Mouse (Mus musculus) neural tube, embryonic 12.5 days (tissue): Measurements from ENCODE around the gene Rgl3. TPM values are rescaled to one million over a fixed set of nuclear protein-coding genes. Genes with fewer than 3 reads are reported as not detected.

Source experiments
- ATAC-seq: fragments of 200-750 bp; cut with Nextera tagmentation; 2 replicates; pipeline ENCODE4 v1.8.0; 2017; ENCODE audit warnings: low read depth, mild to moderate bottlenecking, moderate TSS enrichment, moderate library complexity; ENCODE audit not compliant: low FRiP score
- H3K27ac ChIP-seq: fragments of 300-500 bp; sonication (generic); 2 replicates; pipeline ENCODE4 v1.5.1; 2016
- H3K27me3 ChIP-seq: fragments of 300-500 bp; sonication (generic); replicated peaks from 2 replicates; pipeline ENCODE4 v1.6.1; 2016; ENCODE audit warnings: mild to moderate bottlenecking
- H3K36me3 ChIP-seq: fragments of 300-500 bp; sonication (generic); 2 replicates; pipeline ENCODE4 v1.6.1; 2016; ENCODE audit warnings: mild to moderate bottlenecking
- H3K4me1 ChIP-seq: fragments of 300-500 bp; sonication (generic); 2 replicates; pipeline ENCODE4 v1.6.1; 2016
- H3K4me2 ChIP-seq: fragments of 300-500 bp; sonication (generic); replicated peaks from 2 replicates; pipeline ENCODE4 v1.6.1; 2016; ENCODE audit warnings: mild to moderate bottlenecking
- H3K4me3 ChIP-seq: fragments of 300-500 bp; sonication (generic); 2 replicates; pipeline ENCODE4 v1.5.1; 2016
- H3K9ac ChIP-seq: fragments of 300-500 bp; sonication (generic); 2 replicates; pipeline ENCODE4 v1.6.1; 2016; ENCODE audit warnings: mild to moderate bottlenecking
- H3K9me3 ChIP-seq: fragments of 300-500 bp; sonication (generic); 2 replicates; pipeline ENCODE4 v1.6.1; 2016; ENCODE audit warnings: mild to moderate bottlenecking
- WGBS: fragments of 180-500 bp; shearing (Covaris S2); methylation state at CpG from one replicate; pipeline ENCODE4 v1.1.7; 2016; 5-methylcytosine and 5-hydroxymethylcytosine counted together
- polyA plus RNA-seq: library from polyadenylated mRNA; unstranded; fragments of >200 nt; fragmentation: Nextera tagmentation; extraction: Ambion mirVana; gene quantifications from 2 replicates; pipeline ENCODE4 v1.2.1, GENCODE M21; 2016

Rgl3 gene
- polyA plus RNA-seq, 1 experiment from 2014 or later = 2.8 TPM

DNA sequence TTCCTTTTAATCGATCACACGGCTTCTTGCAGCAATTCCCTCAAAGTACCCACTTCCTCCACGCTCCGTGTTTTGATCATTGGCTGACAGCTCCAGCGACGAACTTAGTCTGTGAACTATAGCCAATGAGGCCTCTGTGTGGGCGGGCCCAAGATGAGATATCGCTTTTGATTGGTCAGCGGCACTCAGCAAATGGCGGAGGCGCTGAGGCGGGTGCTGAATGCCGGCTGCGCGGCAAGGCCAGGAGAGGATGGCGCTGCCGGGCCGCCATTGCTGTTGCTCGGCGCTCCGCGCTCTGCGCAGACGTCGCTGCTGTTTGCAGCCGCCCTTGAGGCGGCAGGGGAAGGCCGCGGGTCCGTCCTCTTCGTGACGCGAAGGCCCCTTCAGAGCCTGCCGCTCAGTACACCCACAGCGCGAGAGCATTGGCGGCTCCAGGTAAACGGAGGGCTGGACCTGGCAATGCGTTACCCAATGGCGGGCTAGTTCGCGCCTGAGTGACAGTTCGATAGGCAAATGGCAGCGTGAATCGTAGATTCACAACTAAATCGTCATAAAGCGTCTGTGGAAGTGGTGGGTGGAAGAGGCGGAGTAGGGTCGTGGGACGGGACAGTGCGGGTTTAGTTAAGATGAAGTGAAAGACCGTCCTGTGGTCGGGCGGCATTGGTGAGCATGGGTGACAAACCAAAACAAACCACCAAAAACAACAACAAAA is 33.5 kb downstream of the Rgl3 start, which contains the start of gene Swsap1:
Gene Swsap1, plus strand, starts transcription at position 186 of the 712 bp plus-strand sequence.
- H3K4me2 ChIP-seq = peak within 1 kb of the TSS; percentile 60
- peak; percentile 98 for ATAC-seq
- peak within 1 kb of the TSS; percentile 78 for H3K9ac ChIP-seq
- no peaks in the 10 kb centered on the region for H3K36me3 ChIP-seq
- no peaks in the 10 kb centered on the region for H3K9me3 ChIP-seq
- WGBS = under 1% methylated on average over 54 of the region's 54 CpGs
- H3K27me3 ChIP-seq = peaks cover 19% of the 10 kb centered on the region
- H3K27ac ChIP-seq = peak within 1 kb of the TSS; percentile 78
- H3K4me3 ChIP-seq = peak within 1 kb of the TSS; percentile 67
- H3K4me1 ChIP-seq = peaks cover 11% of the 10 kb centered on the region; the same call in 1 of the 2 replicates

DNA sequence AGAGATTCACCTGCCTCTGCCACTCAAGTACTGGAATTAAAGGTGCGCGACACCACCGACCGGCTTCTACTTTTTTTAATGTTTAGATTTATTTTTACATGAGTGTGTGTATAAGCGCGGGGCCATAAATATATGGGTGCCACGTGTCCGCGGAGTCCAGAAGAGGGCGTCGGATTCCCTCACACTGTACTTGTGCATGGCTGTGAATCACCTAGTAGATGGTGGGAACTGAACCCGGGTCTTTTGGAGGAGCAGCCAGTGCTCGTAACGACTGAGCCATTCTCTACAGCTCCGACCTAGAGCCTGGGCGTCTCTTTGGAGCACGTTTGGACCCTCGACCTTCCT is 34.0 kb downstream of the Rgl3 start:
- 0 out of 2 replicates have a peak overlapping the region, but pooled peaks have one; percentile 57 for H3K27ac ChIP-seq
- H3K4me1 ChIP-seq = peaks cover 7% of the 10 kb centered on the region; the same call in 1 of the 2 replicates
- WGBS = 3% methylated on average over 18 of the region's 18 CpGs
- ATAC-seq = peak; percentile 69
- peak overlapping the region; percentile 67 for H3K4me3 ChIP-seq
- H3K4me2 ChIP-seq = peak overlapping the region; percentile 60
- peaks cover 13% of the 10 kb centered on the region for H3K27me3 ChIP-seq
- no peak overlapping the region for H3K9ac ChIP-seq
- H3K36me3 ChIP-seq = no peaks in the 10 kb centered on the region
- H3K9me3 ChIP-seq = no peaks in the 10 kb centered on the region

DNA sequence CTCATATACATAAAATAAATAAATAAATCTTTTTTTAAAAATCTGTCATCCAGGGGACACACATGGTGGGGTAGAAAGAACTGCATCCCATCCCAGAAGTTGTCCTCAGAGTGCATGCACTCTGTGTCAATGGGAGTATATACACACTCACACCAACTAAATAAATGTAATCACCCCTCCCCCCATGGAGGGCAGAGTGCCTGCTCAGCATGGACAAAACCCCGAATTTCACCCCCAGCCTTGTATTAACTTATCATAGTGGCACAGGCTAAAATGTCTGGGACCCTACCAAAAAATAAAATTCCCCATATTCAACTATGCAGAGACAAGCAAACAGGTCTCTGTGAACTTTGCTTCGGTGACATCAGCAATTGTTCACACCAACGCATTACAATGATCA is 34.6 kb downstream of the Rgl3 start:
- peaks cover 7% of the 10 kb centered on the region; the same call in 1 of the 2 replicates for H3K4me1 ChIP-seq
- H3K27me3 ChIP-seq = peaks cover 8% of the 10 kb centered on the region
- H3K27ac ChIP-seq = no peak overlapping the region
- H3K4me3 ChIP-seq = no peak overlapping the region
- 77% methylated on average over 3 of the region's 3 CpGs for WGBS
- H3K36me3 ChIP-seq = no peaks in the 10 kb centered on the region
- ATAC-seq = no peak
- no peak overlapping the region for H3K9ac ChIP-seq
- H3K4me2 ChIP-seq = peak overlapping the region; percentile 60
- no peaks in the 10 kb centered on the region for H3K9me3 ChIP-seq

DNA sequence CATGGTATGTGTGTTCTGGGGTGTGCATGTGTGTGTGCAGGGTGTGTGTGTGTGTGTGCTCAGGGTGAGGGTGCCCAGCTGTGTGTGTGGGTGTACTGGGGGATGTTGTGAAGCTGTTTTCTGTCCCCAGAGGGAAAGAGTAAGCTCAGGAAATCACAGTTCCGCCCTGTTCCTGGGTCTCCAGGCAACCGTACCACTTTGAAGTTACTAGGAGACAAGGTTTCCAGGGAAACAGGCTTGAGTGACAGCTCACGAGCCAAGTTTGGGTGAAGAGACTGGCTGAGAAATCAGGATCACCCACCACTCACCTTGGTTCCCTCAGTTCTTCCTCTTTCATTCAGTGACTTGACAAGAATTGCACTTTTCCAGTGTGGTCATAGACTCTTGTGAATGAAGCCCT is 35.6 kb downstream of the Rgl3 start:
- H3K36me3 ChIP-seq = no peaks in the 10 kb centered on the region
- no peak overlapping the region for H3K9ac ChIP-seq
- H3K4me2 ChIP-seq = no peak overlapping the region
- H3K9me3 ChIP-seq = no peaks in the 10 kb centered on the region
- H3K27ac ChIP-seq = no peak overlapping the region
- ATAC-seq = no peak
- H3K4me1 ChIP-seq = peaks cover 7% of the 10 kb centered on the region; the same call in 1 of the 2 replicates
- 11% methylated on average over 3 of the region's 3 CpGs for WGBS
- H3K27me3 ChIP-seq = peaks cover 3% of the 10 kb centered on the region; the same call in 1 of the 2 replicates
- no peak overlapping the region for H3K4me3 ChIP-seq

DNA sequence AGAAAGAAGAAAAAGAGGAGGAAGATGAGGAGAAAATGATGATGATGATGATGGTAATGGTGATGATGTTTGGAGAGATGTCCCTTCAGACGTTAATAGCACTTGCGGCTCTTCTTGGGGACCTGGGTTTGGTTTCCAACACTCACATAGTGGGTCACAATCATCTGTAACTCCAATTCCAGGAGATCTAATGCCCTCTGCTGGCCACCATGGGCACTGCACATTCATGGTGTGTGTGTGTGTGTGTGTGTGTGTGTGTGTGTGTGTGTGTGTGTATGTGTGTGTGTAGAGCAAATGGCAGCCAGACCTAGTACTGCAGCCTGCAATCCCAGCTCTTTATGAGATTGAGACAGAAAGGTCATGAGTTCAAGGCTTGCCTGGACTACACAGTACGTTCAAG is 37.3 kb downstream of the Rgl3 start:
- H3K9ac ChIP-seq = no peak overlapping the region
- 82% methylated on average over 3 of the region's 3 CpGs for WGBS
- ATAC-seq = no peak

DNA sequence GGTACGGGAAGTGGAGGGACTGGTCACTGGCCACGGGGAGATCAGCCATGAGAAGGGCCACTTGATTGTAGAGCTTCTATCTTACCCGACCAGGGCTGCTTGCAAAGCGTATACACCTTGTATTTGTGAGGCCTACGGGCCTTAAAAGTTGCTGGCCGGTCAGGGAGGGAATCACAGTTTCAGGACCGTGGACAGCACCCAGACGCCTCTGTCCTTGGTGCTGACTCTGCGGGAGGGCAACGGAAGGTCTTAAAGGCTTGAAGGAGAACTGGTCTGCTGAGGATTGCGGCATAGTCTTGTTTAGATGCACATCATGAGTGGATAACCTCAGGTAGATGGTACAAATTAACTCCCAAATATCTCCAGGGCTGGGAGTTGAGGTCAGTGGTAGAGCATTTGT is 38.9 kb downstream of the Rgl3 start:
- peaks cover 9% of the 10 kb centered on the region; the same call in 1 of the 2 replicates for H3K36me3 ChIP-seq
- H3K27ac ChIP-seq = no peak overlapping the region
- H3K9ac ChIP-seq = no peak overlapping the region
- no peak overlapping the region for H3K4me3 ChIP-seq
- peaks cover 19% of the 10 kb centered on the region for H3K27me3 ChIP-seq
- H3K9me3 ChIP-seq = no peaks in the 10 kb centered on the region
- peaks cover 6% of the 10 kb centered on the region for H3K4me1 ChIP-seq
- no peak for ATAC-seq
- no peak overlapping the region for H3K4me2 ChIP-seq
- WGBS = 18% methylated on average over 11 of the region's 11 CpGs

More for the DNA sequence above, 37.3 kb downstream of the Rgl3 start:
- peaks cover 12% of the 10 kb centered on the region for H3K4me1 ChIP-seq
- no peak overlapping the region for H3K4me3 ChIP-seq
- H3K27me3 ChIP-seq = peaks cover 16% of the 10 kb centered on the region
- H3K9me3 ChIP-seq = no peaks in the 10 kb centered on the region
- no peak overlapping the region for H3K4me2 ChIP-seq
- peaks cover 9% of the 10 kb centered on the region; the same call in 1 of the 2 replicates for H3K36me3 ChIP-seq
- H3K27ac ChIP-seq = no peak overlapping the region

DNA sequence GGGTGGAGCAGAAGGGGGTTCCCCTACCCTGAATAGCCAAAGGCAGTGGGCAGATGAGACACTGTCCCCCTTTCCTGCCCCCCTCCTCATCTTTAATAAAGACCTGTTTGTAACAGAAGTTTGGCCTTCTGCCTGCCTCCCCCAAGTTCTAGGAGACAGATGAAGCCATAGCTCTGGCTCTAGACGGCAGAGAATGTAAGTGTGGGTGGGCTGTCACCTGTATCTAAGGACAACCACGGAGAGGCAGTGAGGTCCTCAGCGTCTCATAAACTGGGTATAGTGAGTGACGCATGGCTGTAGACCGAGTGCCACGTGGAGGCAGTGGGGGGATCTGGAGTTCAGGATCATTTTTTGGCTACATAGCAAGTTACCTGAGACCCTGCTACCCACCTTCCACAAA is 40.5 kb downstream of the Rgl3 start:
- H3K4me1 ChIP-seq = peaks cover 6% of the 10 kb centered on the region
- 71% methylated on average over 6 of the region's 6 CpGs for WGBS
- H3K27me3 ChIP-seq = peaks cover 19% of the 10 kb centered on the region

DNA sequence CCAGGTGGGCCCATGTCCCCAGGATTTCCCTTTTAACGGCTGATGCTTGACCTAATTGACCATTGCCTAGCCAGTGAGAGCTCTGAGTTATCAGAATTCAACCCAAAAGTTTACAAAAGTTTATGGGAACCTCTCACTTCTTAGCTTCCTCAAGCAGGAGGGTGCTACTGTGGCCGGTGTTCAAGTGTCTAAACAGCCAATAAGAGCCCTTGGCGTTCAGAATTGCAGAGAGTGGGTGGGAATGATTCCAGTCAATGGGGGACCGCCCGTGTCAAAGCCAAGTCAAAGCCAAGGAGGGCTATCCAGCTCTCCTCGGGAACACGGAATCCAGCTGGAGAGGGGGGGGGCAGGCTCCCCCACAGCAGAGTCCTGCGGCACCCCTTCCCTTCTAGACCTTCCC is 41.1 kb downstream of the Rgl3 start:
- ATAC-seq = no peak
- peaks cover 19% of the 10 kb centered on the region for H3K27me3 ChIP-seq
- 67% methylated on average over 8 of the region's 8 CpGs for WGBS
- no peak overlapping the region for H3K9ac ChIP-seq
- no peaks in the 10 kb centered on the region for H3K9me3 ChIP-seq
- H3K27ac ChIP-seq = no peak overlapping the region
- H3K4me2 ChIP-seq = no peak overlapping the region
- peaks cover 9% of the 10 kb centered on the region; the same call in 1 of the 2 replicates for H3K36me3 ChIP-seq
- H3K4me1 ChIP-seq = peaks cover 6% of the 10 kb centered on the region
- H3K4me3 ChIP-seq = no peak overlapping the region

More for the DNA sequence above, 40.5 kb downstream of the Rgl3 start:
- H3K9ac ChIP-seq = no peak overlapping the region
- no peaks in the 10 kb centered on the region for H3K9me3 ChIP-seq
- peaks cover 9% of the 10 kb centered on the region; the same call in 1 of the 2 replicates for H3K36me3 ChIP-seq
- H3K4me2 ChIP-seq = no peak overlapping the region
- H3K27ac ChIP-seq = no peak overlapping the region
- no peak for ATAC-seq
- H3K4me3 ChIP-seq = no peak overlapping the region

DNA sequence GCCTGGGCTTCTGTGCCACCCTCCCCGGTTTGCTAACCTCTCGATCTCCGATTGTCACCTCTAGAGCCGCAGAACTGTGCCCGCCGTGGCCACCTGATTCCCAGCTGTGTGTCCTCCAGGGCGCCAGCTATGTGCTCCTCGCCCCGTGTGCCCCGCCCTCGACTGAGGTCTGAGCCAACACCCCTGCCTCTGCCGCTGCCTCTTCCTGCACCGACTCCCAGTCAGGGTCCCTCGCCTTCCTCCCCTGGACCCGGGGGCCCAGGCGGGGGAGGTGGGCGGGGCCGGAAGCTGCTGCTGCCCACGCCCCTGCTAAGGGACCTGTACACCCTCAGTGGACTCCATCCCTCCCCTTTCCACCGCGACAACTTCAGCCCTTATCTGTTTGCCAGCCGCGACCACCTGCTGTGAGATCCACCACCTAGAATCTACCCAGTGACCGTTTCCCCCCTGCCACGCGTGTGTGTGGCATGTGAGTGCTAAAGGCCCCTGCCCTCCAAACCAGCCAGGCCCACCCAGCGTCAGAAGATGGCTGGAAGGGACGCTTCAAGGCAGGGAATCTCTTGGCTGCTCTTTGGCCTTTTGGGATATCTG is 41.6 kb downstream of the Rgl3 start:
- H3K9me3 ChIP-seq = no peaks in the 10 kb centered on the region
- H3K27me3 ChIP-seq = peaks cover 19% of the 10 kb centered on the region
- ATAC-seq = no peak
- no peak overlapping the region for H3K27ac ChIP-seq
- no peak overlapping the region for H3K4me3 ChIP-seq
- peak overlapping the region; percentile 32; the same call in 1 of the 2 replicates for H3K4me2 ChIP-seq
- H3K9ac ChIP-seq = no peak overlapping the region
- peaks cover 6% of the 10 kb centered on the region for H3K4me1 ChIP-seq
- peaks cover 9% of the 10 kb centered on the region; the same call in 1 of the 2 replicates for H3K36me3 ChIP-seq
- WGBS = 7% methylated on average over 28 of the region's 28 CpGs

DNA sequence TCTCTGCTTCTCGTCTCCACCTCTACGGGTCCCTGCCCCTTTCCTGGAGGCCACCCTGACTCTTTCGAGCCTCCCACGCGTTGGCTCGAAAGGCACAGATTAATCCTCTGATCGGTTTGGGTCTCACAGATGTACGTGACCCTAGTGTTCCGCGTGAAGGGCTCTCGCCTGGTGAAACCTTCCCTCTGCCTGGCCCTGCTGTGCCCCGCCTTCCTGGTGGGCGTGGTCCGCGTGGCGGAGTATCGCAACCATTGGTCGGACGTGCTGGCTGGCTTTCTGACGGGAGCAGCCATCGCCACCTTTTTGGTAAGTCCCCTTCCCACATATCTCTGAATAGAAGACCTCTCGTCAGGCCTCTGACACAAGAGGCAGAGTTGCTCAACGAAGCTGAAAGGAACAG is 45.0 kb downstream of the Rgl3 start:
- Histone ChIP-seq H3K27me3 (peaks cover 19% of the 10 kb centered on the region), H3K9ac (no peak overlapping the region), H3K36me3 (peaks cover 20% of the 10 kb centered on the region), H3K4me3 (no peak overlapping the region), H3K9me3 (no peaks in the 10 kb centered on the region), H3K4me1 (peaks cover 6% of the 10 kb centered on the region), H3K27ac (no peak overlapping the region), H3K4me2 (no peak overlapping the region)
- WGBS = 23% methylated on average over 23 of the region's 23 CpGs
- no peak for ATAC-seq

DNA sequence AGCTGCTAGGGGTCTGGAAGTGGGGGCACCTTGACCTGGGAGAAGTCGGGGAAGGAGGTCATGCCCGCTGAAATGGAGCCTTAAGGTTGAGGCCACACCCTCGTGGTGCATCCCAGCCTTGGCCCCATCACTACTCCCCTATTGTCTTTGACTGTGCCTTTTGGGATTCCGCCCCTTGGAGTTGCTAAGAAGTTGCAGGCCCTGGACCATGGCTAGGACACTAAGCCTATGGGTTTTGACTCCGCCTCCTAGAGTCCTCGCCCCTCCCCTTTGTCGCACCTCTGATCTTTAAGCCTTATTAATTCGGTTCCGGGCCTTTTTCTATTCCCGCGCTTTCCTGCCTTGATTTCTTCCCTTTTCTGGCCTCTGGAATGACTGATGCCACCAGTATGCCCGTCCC is 45.6 kb downstream of the Rgl3 start:
- Histone ChIP-seq H3K4me3 (no peak overlapping the region), H3K9me3 (no peaks in the 10 kb centered on the region), H3K27me3 (peaks cover 16% of the 10 kb centered on the region), H3K4me1 (peaks cover 6% of the 10 kb centered on the region), H3K27ac (no peak overlapping the region), H3K4me2 (no peak overlapping the region), H3K36me3 (peaks cover 24% of the 10 kb centered on the region), H3K9ac (no peak overlapping the region)
- 50% methylated on average over 12 of the region's 12 CpGs for WGBS
- no peak for ATAC-seq

DNA sequence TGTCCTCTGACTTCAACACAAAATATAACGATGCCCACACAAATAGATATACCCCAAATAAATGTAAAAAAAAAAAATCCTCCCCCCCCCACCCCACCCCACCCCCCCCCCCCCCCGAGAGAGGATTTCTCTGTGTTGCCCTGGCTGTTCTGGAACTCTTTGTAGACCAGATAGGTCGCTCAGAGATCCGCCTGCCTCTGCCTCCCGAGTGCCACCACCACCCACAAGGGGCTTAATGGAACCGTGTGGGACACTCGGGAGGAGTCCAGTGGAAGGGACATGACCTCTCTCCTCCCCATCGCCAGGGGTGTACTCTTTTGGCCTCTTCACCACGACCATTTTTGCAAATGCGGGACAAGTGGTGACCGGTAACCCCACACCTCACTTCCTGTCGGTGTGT is 46.2 kb downstream of the Rgl3 start:
- peaks cover 22% of the 10 kb centered on the region for H3K36me3 ChIP-seq
- H3K4me1 ChIP-seq = peaks cover 11% of the 10 kb centered on the region
- ATAC-seq = no peak
- peaks cover 10% of the 10 kb centered on the region for H3K27me3 ChIP-seq
- H3K4me3 ChIP-seq = no peak overlapping the region
- H3K4me2 ChIP-seq = no peak overlapping the region
- WGBS = 79% methylated on average over 12 of the region's 12 CpGs
- H3K9ac ChIP-seq = no peak overlapping the region
- no peak overlapping the region for H3K27ac ChIP-seq
- no peaks in the 10 kb centered on the region for H3K9me3 ChIP-seq
